Mouse (Mus musculus) limb, embryonic 14.5 days (tissue): ENCODE measurements around the gene Ralgps2. TPM values are rescaled to one million over a fixed set of nuclear protein-coding genes. Genes with fewer than 3 reads are reported as not detected.

ENCODE experiments used
- ATAC-seq: fragments of 200-750 bp; cut with Nextera tagmentation; 2 replicates; pipeline ENCODE4 v1.8.0; 2017; ENCODE audit warnings: low read depth, moderate number of reproducible peaks, moderate TSS enrichment; ENCODE audit not compliant: low FRiP score
- DNase-seq: peaks from one replicate; pipeline ENCODE4 v3.0.0-alpha.2; 2015; ENCODE audit warnings: low spot score
- H3K27ac ChIP-seq: fragments of 300-500 bp; sonication (generic); replicated peaks from 2 replicates; pipeline ENCODE4 v1.5.1; 2014; ENCODE audit warnings: low read depth, mild to moderate bottlenecking, low read length, moderate library complexity, mixed read lengths
- H3K27me3 ChIP-seq: fragments of 300-500 bp; sonication (generic); 2 replicates; pipeline ENCODE4 v1.6.1; 2014; ENCODE audit warnings: low read length, mixed read lengths; ENCODE audit not compliant: control insufficient read depth, insufficient read depth
- H3K36me3 ChIP-seq: fragments of 300-500 bp; sonication (generic); 2 replicates; pipeline ENCODE4 v1.6.1; 2014; ENCODE audit warnings: mild to moderate bottlenecking, low read length, moderate library complexity, mixed read lengths; ENCODE audit not compliant: control insufficient read depth, insufficient read depth
- H3K4me1 ChIP-seq: fragments of 300-500 bp; sonication (generic); 2 replicates; pipeline ENCODE4 v1.6.1; 2014; ENCODE audit warnings: antibody characterized with exemption, low read length, mixed read lengths; ENCODE audit not compliant: control insufficient read depth, insufficient read depth
- H3K4me2 ChIP-seq: fragments of 300-500 bp; sonication (generic); replicated peaks from 2 replicates; pipeline ENCODE4 v1.6.1; 2014; ENCODE audit warnings: low read depth, mild to moderate bottlenecking, low read length, moderate library complexity; ENCODE audit not compliant: severe bottlenecking
- H3K4me3 ChIP-seq: fragments of 300-500 bp; sonication (generic); replicated peaks from 2 replicates; pipeline ENCODE4 v1.5.1; 2014; ENCODE audit warnings: low read length
- H3K9ac ChIP-seq: fragments of 300-500 bp; sonication (generic); 2 replicates; pipeline ENCODE4 v1.6.1; 2014; ENCODE audit warnings: mild to moderate bottlenecking, low read depth, low read length, moderate library complexity; ENCODE audit not compliant: severe bottlenecking
- H3K9me3 ChIP-seq: fragments of 300-500 bp; sonication (generic); 2 replicates; pipeline ENCODE4 v1.6.1; 2016; ENCODE audit warnings: low read length; ENCODE audit not compliant: control insufficient read depth
- POLR2A ChIP-seq: fragments of 200-500 bp; IDR thresholded peaks from 2 replicates; pipeline ENCODE4 v1.8.0; 2012; ENCODE audit warnings: inconsistent platforms, mild to moderate bottlenecking, moderate library complexity, borderline replicate concordance; ENCODE audit not compliant: insufficient read depth, insufficient read length; ENCODE audit errors: extremely low read depth
- WGBS: fragments of 180-500 bp; shearing (Covaris S2); extraction: QIAGEN DNeasy Blood & Tissue Kit; methylation state at CpG from one replicate; pipeline ENCODE4 v1.1.7; 2014; 5-methylcytosine and 5-hydroxymethylcytosine counted together
- polyA plus RNA-seq, 2 experiments: library from polyadenylated mRNA; depleted of rRNA in 1 of 2; stranded (reverse) in 1 of 2; unstranded in 1 of 2; fragments of >200 nt; fragmentation: Nextera tagmentation in 1 of 2; extraction: Ambion mirVana in 1 of 2; gene quantifications; 2 replicates each; pipeline versions ENCODE4 v1.2.1 to v1.2.3; 2012 to 2014

Gene Ralgps2
- polyA plus RNA-seq, 2 experiments: 33.6 to 63.7 TPM

- TF ChIP-seq POLR2A: no peak
- Histone ChIP-seq H3K9ac (no peak overlapping the region), H3K4me3 (no peak overlapping the region), H3K27me3 (no peaks in the 10 kb centered on the region), H3K9me3 (no peaks in the 10 kb centered on the region), H3K27ac (no peak overlapping the region), H3K4me1 (peaks cover 27% of the 10 kb centered on the region), H3K4me2 (no peak overlapping the region), H3K36me3 (no peaks in the 10 kb centered on the region)
- WGBS: 60% methylated on average over 6 of the region's 6 CpGs
- ATAC-seq: no peak
- DNase-seq: no peak
Observed at GRCm38 (mm10) chr1:156787164-156787863, 152.1 kb downstream of the Ralgps2 start.

- Histone ChIP-seq H3K4me1 (peaks cover 40% of the 10 kb centered on the region), H3K4me3 (no peak overlapping the region), H3K27ac (no peak overlapping the region), H3K9me3 (no peaks in the 10 kb centered on the region), H3K36me3 (no peaks in the 10 kb centered on the region), H3K4me2 (no peak overlapping the region), H3K27me3 (no peaks in the 10 kb centered on the region), H3K9ac (no peak overlapping the region)
- ATAC-seq (no peak), DNase-seq (no peak)
- WGBS: 76% methylated on average over 2 of the region's 2 CpGs
- TF ChIP-seq POLR2A: no peak
Observed at GRCm38 (mm10) chr1:156786074-156786473, 153.4 kb downstream of the Ralgps2 start.

- H3K4me2 ChIP-seq: no peak overlapping the region
- peak overlapping the region; percentile 33; the same call in 1 of the 2 replicates for H3K27ac ChIP-seq
- H3K9ac ChIP-seq: no peak overlapping the region
- no peak for TF ChIP-seq POLR2A
- no peaks in the 10 kb centered on the region for H3K9me3 ChIP-seq
- H3K27me3 ChIP-seq: no peaks in the 10 kb centered on the region
- peaks cover 51% of the 10 kb centered on the region for H3K4me1 ChIP-seq
- DNase-seq (no peak), ATAC-seq (no peak)
- no peak overlapping the region for H3K4me3 ChIP-seq
- 68% methylated on average over 10 of the region's 10 CpGs for WGBS
- H3K36me3 ChIP-seq: no peaks in the 10 kb centered on the region
Observed at GRCm38 (mm10) chr1:156784974-156785373, 154.5 kb downstream of the Ralgps2 start.

GRCm38 (mm10) chr1:156784116-156784515 lies 155.3 kb downstream of the Ralgps2 start:
- Histone ChIP-seq H3K4me3 (no peak overlapping the region), H3K36me3 (no peaks in the 10 kb centered on the region), H3K4me2 (no peak overlapping the region), H3K9me3 (no peaks in the 10 kb centered on the region), H3K9ac (no peak overlapping the region), H3K27ac (0 out of 2 replicates have a peak overlapping the region, but pooled peaks have one; percentile 11), H3K27me3 (no peaks in the 10 kb centered on the region), H3K4me1 (peaks cover 59% of the 10 kb centered on the region)
- WGBS: 69% methylated on average over 5 of the region's 5 CpGs
- TF ChIP-seq POLR2A: no peak
- DNase-seq (no peak), ATAC-seq (no peak)

- H3K36me3 ChIP-seq: no peaks in the 10 kb centered on the region
- H3K9me3 ChIP-seq: no peaks in the 10 kb centered on the region
- WGBS: 19% methylated on average over 14 of the region's 14 CpGs
- H3K4me1 ChIP-seq: peaks cover 60% of the 10 kb centered on the region
- H3K27me3 ChIP-seq: no peaks in the 10 kb centered on the region
- ATAC-seq: no peak
- H3K4me2 ChIP-seq: no peak overlapping the region
- H3K4me3 ChIP-seq: no peak overlapping the region
- peak overlapping the region; percentile 89 for H3K27ac ChIP-seq
- H3K9ac ChIP-seq: no peak overlapping the region
- peak; percentile 64 for DNase-seq
- no peak for TF ChIP-seq POLR2A
Observed at GRCm38 (mm10) chr1:156781971-156782850, 157.2 kb downstream of the Ralgps2 start.
